Mouse (Mus musculus) MEL (cell line): ENCODE measurements around the gene Tnfsf9.

Experiments
- BHLHE40 ChIP-seq: IDR thresholded peaks from 2 replicates; pipeline ENCODE4 v1.6.1; 2012; ENCODE audit warnings: low read depth, mild to moderate bottlenecking, inconsistent platforms, low read length, improper control_type of control experiment, borderline replicate concordance
- CTCF ChIP-seq, 3 experiments: IDR thresholded peaks in 2 of 3; conservative IDR thresholded peaks in 1 of 3; 2 replicates each; pipeline ENCODE4 v1.5.1; 2011 to 2012; ENCODE audit warnings: low read length in 3 of 3, low read depth in 2 of 3, mild to moderate bottlenecking in 2 of 3, improper control_type of control experiment in 1 of 3, inconsistent platforms in 1 of 3, mixed read lengths in 1 of 3, moderate library complexity in 1 of 3; ENCODE audit not compliant: control insufficient read depth in 1 of 3, insufficient read depth in 1 of 3, poor library complexity in 1 of 3, severe bottlenecking in 1 of 3
- EP300 ChIP-seq, 2 experiments: IDR thresholded peaks; 2 replicates each; pipeline ENCODE4 v1.6.1; 2011; ENCODE audit warnings: improper control_type of control experiment in 2 of 2, low read length in 2 of 2, low read depth in 1 of 2, mild to moderate bottlenecking in 1 of 2
- KAT2A ChIP-seq: conservative IDR thresholded peaks from 2 replicates; pipeline ENCODE4 v1.6.1; 2012; ENCODE audit warnings: low read depth, low read length, improper control_type of control experiment, inconsistent platforms
- MAX ChIP-seq: IDR thresholded peaks from 2 replicates; pipeline ENCODE4 v1.6.1; 2011; ENCODE audit warnings: low read length, improper control_type of control experiment
- MEF2A ChIP-seq: IDR thresholded peaks from 2 replicates; pipeline ENCODE4 v1.6.1; 2014; ENCODE audit warnings: low read depth, mild to moderate bottlenecking, inconsistent platforms, low read length, improper control_type of control experiment; ENCODE audit not compliant: poor library complexity, insufficient replicate concordance, severe bottlenecking; ENCODE audit errors: extremely low read depth
- MYC ChIP-seq: IDR thresholded peaks from 2 replicates; pipeline ENCODE4 v1.6.1; 2011; ENCODE audit warnings: low read depth, mild to moderate bottlenecking, low read length, improper control_type of control experiment, moderate library complexity
- NELFE ChIP-seq: IDR thresholded peaks from 2 replicates; pipeline ENCODE4 v1.6.1; 2011; ENCODE audit warnings: low read depth, low read length, improper control_type of control experiment
- NRF1 ChIP-seq: IDR thresholded peaks from 2 replicates; pipeline ENCODE4 v1.6.1; 2014; ENCODE audit warnings: low read depth, mild to moderate bottlenecking, inconsistent platforms, low read length, improper control_type of control experiment, moderate library complexity; ENCODE audit not compliant: poor library complexity, insufficient read depth, severe bottlenecking
- TBP ChIP-seq: IDR thresholded peaks from 2 replicates; pipeline ENCODE4 v1.8.0; 2011; ENCODE audit warnings: low read depth, low read length, improper control_type of control experiment
- UBTF ChIP-seq: IDR thresholded peaks from 2 replicates; pipeline ENCODE4 v1.6.1; 2012; ENCODE audit warnings: low read depth, mild to moderate bottlenecking, inconsistent platforms, low read length, improper control_type of control experiment, moderate library complexity, borderline replicate concordance; ENCODE audit not compliant: insufficient read depth
- ZKSCAN1 ChIP-seq: IDR thresholded peaks from 2 replicates; pipeline ENCODE4 v1.6.1; 2012; ENCODE audit warnings: low read depth, mild to moderate bottlenecking, inconsistent platforms, low read length, improper control_type of control experiment, moderate library complexity

- TF ChIP-seq CTCF (IDR thresholded peaks at IDR 0.05 in 2 of 3, conservative IDR thresholded peaks at IDR 0.05 in 1 of 3; ENCODE audit: control insufficient read depth in 1 of 3, insufficient read depth in 1 of 3, low read depth in 2 of 3, low read length in 3 of 3, poor library complexity in 1 of 3, severe bottlenecking in 1 of 3) (no peak), MAX (no peak), NRF1 (no peak), UBTF (no peak), MYC (no peak), TBP (no peak), NELFE (no peak), ZKSCAN1 (no peak), EP300 (IDR thresholded peaks at IDR 0.05; ENCODE audit: low read depth in 1 of 2, low read length in 2 of 2) (no peak), BHLHE40 (no peak), MEF2A (no peak), KAT2A (no peak)
Observed at GRCm38 (mm10) chr17:57085970-57086757, 19.0 kb upstream of the Tnfsf9 start.
